Mouse (Mus musculus) CH12.LX (cell line): Measurements from ENCODE around the gene Bsdc1. TPM values are rescaled to one million over a fixed set of nuclear protein-coding genes. Genes with fewer than 3 reads are reported as not detected.

Experiments
- DNase-seq: peaks from one replicate; pipeline ENCODE4 v3.0.0-alpha.2; 2013; ENCODE audit errors: extremely low read depth
- H3K27ac ChIP-seq: 2 replicates; pipeline ENCODE4 v1.5.1; 2012; ENCODE audit warnings: low read depth, mild to moderate bottlenecking, control low read depth, moderate library complexity; ENCODE audit not compliant: insufficient read depth
- H3K27me3 ChIP-seq: replicated peaks from 2 replicates; pipeline ENCODE3; 2012; ENCODE audit warnings: inconsistent platforms
- H3K36me3 ChIP-seq, 2 experiments: replicated peaks in 1 of 2; 2 replicates each; pipeline versions ENCODE3 to v1.6.1; 2012; ENCODE audit warnings: inconsistent platforms in 1 of 2, low read length in 1 of 2, mild to moderate bottlenecking in 1 of 2, mixed read lengths in 1 of 2, moderate library complexity in 1 of 2; ENCODE audit not compliant: control insufficient read depth in 1 of 2, insufficient read depth in 1 of 2
- H3K4me1 ChIP-seq, 2 experiments: 2 replicates each; pipeline ENCODE4 v1.6.1; 2012; ENCODE audit warnings: inconsistent platforms in 1 of 2, moderate library complexity in 1 of 2; ENCODE audit not compliant: insufficient read depth in 2 of 2, control insufficient read depth in 1 of 2
- H3K4me2 ChIP-seq: 2 replicates; pipeline ENCODE4 v1.6.1; 2012; ENCODE audit warnings: low read depth, mild to moderate bottlenecking, control low read depth; ENCODE audit not compliant: poor library complexity, insufficient read depth, severe bottlenecking
- H3K4me3 ChIP-seq, 3 experiments: fragments of 150-350 bp in 1 of 3; sonication (generic) in 1 of 3; replicated peaks in 1 of 3; 2 replicates each; pipeline versions ENCODE3 to v1.5.1; 2011 to 2012; ENCODE audit warnings: low read depth in 2 of 3, low read length in 2 of 3, mild to moderate bottlenecking in 2 of 3, moderate library complexity in 2 of 3, control low read depth in 1 of 3, improper control_type of control experiment in 1 of 3, inconsistent platforms in 1 of 3, mixed read lengths in 1 of 3; ENCODE audit not compliant: poor library complexity in 1 of 3
- H3K79me2 ChIP-seq: replicated peaks from 2 replicates; pipeline ENCODE4 v1.6.1; 2012; ENCODE audit warnings: mild to moderate bottlenecking, moderate library complexity; ENCODE audit not compliant: control insufficient read depth, poor library complexity, insufficient read depth, severe bottlenecking; ENCODE audit errors: extremely low read depth
- H3K9ac ChIP-seq: 2 replicates; pipeline ENCODE4 v1.6.1; 2012; ENCODE audit warnings: low read depth, mild to moderate bottlenecking, control low read depth, moderate library complexity; ENCODE audit not compliant: insufficient read depth
- H3K9me3 ChIP-seq: replicated peaks from 2 replicates; pipeline ENCODE3; 2012; ENCODE audit warnings: low read length, inconsistent platforms, mixed read lengths
- BHLHE40 ChIP-seq: IDR thresholded peaks from 2 replicates; pipeline ENCODE4 v1.6.1; 2011; ENCODE audit warnings: mild to moderate bottlenecking, low read depth, low read length, improper control_type of control experiment
- CHD1 ChIP-seq: IDR thresholded peaks from 2 replicates; pipeline ENCODE4 v1.6.1; 2012; ENCODE audit warnings: low read depth, low read length, improper control_type of control experiment, inconsistent platforms
- CHD2 ChIP-seq: IDR thresholded peaks from 2 replicates; pipeline ENCODE4 v1.6.1; 2011; ENCODE audit warnings: low read length, improper control_type of control experiment
- CTCF ChIP-seq, 2 experiments: IDR thresholded peaks in 1 of 2; conservative IDR thresholded peaks in 1 of 2; 2 replicates each; pipeline ENCODE4 v1.5.1; 2011 to 2012; ENCODE audit warnings: low read depth in 2 of 2, low read length in 2 of 2, improper control_type of control experiment in 1 of 2, inconsistent platforms in 1 of 2, mild to moderate bottlenecking in 1 of 2, moderate library complexity in 1 of 2
- E2F4 ChIP-seq: IDR thresholded peaks from 2 replicates; pipeline ENCODE4 v1.6.1; 2011; ENCODE audit warnings: low read depth, low read length, improper control_type of control experiment; ENCODE audit not compliant: insufficient replicate concordance
- EP300 ChIP-seq: IDR thresholded peaks from 2 replicates; pipeline ENCODE4 v1.6.1; 2011; ENCODE audit warnings: low read length, improper control_type of control experiment
- HCFC1 ChIP-seq: IDR thresholded peaks from 2 replicates; pipeline ENCODE4 v1.6.1; 2012; ENCODE audit warnings: low read depth, mild to moderate bottlenecking, inconsistent platforms, low read length, improper control_type of control experiment
- JUN ChIP-seq: IDR thresholded peaks from 2 replicates; pipeline ENCODE4 v1.6.1; 2011; ENCODE audit warnings: low read depth, mild to moderate bottlenecking, low read length, improper control_type of control experiment, moderate library complexity; ENCODE audit not compliant: insufficient read depth
- JUND ChIP-seq: conservative IDR thresholded peaks from 2 replicates; pipeline ENCODE4 v1.6.1; 2011; ENCODE audit warnings: low read depth, low read length, improper control_type of control experiment
- MAZ ChIP-seq: IDR thresholded peaks from 2 replicates; pipeline ENCODE4 v1.6.1; 2012; ENCODE audit warnings: low read depth, mild to moderate bottlenecking, inconsistent platforms, low read length, improper control_type of control experiment, moderate library complexity
- MYC ChIP-seq: IDR thresholded peaks from 2 replicates; pipeline ENCODE4 v1.6.1; 2011; ENCODE audit warnings: low read depth, mild to moderate bottlenecking, improper control_type of control experiment, low read length
- NRF1 ChIP-seq: IDR thresholded peaks from 2 replicates; pipeline ENCODE4 v1.6.1; 2014; ENCODE audit warnings: low read depth, mild to moderate bottlenecking, inconsistent platforms, low read length, improper control_type of control experiment, moderate library complexity
- PAX5 ChIP-seq: IDR thresholded peaks from 2 replicates; pipeline ENCODE4 v1.6.1; 2012; ENCODE audit warnings: low read length, inconsistent platforms, mixed read lengths
- RCOR1 ChIP-seq: conservative IDR thresholded peaks from 2 replicates; pipeline ENCODE4 v1.6.1; 2012; ENCODE audit warnings: low read depth, mild to moderate bottlenecking, inconsistent platforms, low read length, improper control_type of control experiment
- SIN3A ChIP-seq: IDR thresholded peaks from 2 replicates; pipeline ENCODE4 v1.6.1; 2012; ENCODE audit warnings: low read length, improper control_type of control experiment, inconsistent platforms
- SMC3 ChIP-seq: IDR thresholded peaks from 2 replicates; pipeline ENCODE4 v1.6.1; 2011; ENCODE audit warnings: low read depth, low read length, improper control_type of control experiment
- UBTF ChIP-seq: IDR thresholded peaks from 2 replicates; pipeline ENCODE4 v1.6.1; 2012; ENCODE audit warnings: low read depth, mild to moderate bottlenecking, inconsistent platforms, low read length, improper control_type of control experiment, moderate library complexity
- ZKSCAN1 ChIP-seq: IDR thresholded peaks from 2 replicates; pipeline ENCODE4 v1.6.1; 2012; ENCODE audit warnings: low read depth, inconsistent platforms, low read length, improper control_type of control experiment, borderline replicate concordance
- ZNF384 ChIP-seq: IDR thresholded peaks from 2 replicates; pipeline ENCODE4 v1.6.1; 2012; ENCODE audit warnings: low read depth, low read length, improper control_type of control experiment, inconsistent platforms
- dilution Hi-C: fragments of 300-500 bp; cut with MboI; formaldehyde crosslinking; loops from 2 replicates; pipeline ENCODE4 v1.14.3; 2020; ENCODE audit warnings: low sequenced_read_pairs; ENCODE audit not compliant: extremely low pct_unique_long_range_greater_than_20kb, extremely low pct_ligation_motif_present
- in situ Hi-C: fragments of 300-500 bp; cut with MboI; formaldehyde crosslinking; loops from 3 replicates; pipeline ENCODE4 v1.14.3; 2019; ENCODE audit warnings: low sequenced_read_pairs, low pct_ligation_motif_present, low pct_unique_long_range_greater_than_20kb, mixed read lengths
- polyA plus RNA-seq: library from polyadenylated mRNA; unstranded; fragments of >175 nt; gene quantifications from 2 replicates; pipeline ENCODE4 v1.2.1, GENCODE M21; 2012; ENCODE audit warnings: low read depth; ENCODE audit not compliant: insufficient read length
- total RNA-seq, 2 experiments: library from RNA; depleted of rRNA; stranded (reverse); fragments of 300-350 nt in 1 of 2; fragments of >200 nt in 1 of 2; gene quantifications; 2 replicates each; pipeline ENCODE4 v1.2.3; 2012 to 2014

Gene Bsdc1
- total and polyA plus RNA-seq, 3 experiments: 16.1 to 20.6 (median 20.4) TPM

- Histone ChIP-seq H3K4me3 (no peak overlapping the region), H3K27me3 (no peaks in the 10 kb centered on the region), H3K79me2 (no peaks in the 10 kb centered on the region), H3K36me3 (no peaks in the 10 kb centered on the region), H3K4me2 (no peak overlapping the region), H3K4me1 (peaks cover 0 to 3% of the 10 kb centered on the region in 2 experiments; a peak in 1 of 4 replicates), H3K9me3 (no peaks in the 10 kb centered on the region), H3K27ac (no peak overlapping the region), H3K9ac (no peak overlapping the region)
- DNase-seq: no peak
- dilution Hi-C loops: no loop called here
- in situ Hi-C loops: no loop called here
- TF ChIP-seq ZKSCAN1 (no peak), HCFC1 (no peak), MAZ (no peak), E2F4 (no peak), CHD2 (no peak), JUN (no peak), CTCF (conservative IDR thresholded peaks at IDR 0.05 in 1 of 2, IDR thresholded peaks at IDR 0.05 in 1 of 2; ENCODE audit: low read depth in 2 of 2, low read length in 2 of 2) (no peak), BHLHE40 (no peak), NRF1 (no peak), SMC3 (no peak), EP300 (no peak), PAX5 (no peak)
These were observed 14.0 kb upstream of the Bsdc1 start for GRCm38 (mm10) chr4:129447360-129447759.

DNA sequence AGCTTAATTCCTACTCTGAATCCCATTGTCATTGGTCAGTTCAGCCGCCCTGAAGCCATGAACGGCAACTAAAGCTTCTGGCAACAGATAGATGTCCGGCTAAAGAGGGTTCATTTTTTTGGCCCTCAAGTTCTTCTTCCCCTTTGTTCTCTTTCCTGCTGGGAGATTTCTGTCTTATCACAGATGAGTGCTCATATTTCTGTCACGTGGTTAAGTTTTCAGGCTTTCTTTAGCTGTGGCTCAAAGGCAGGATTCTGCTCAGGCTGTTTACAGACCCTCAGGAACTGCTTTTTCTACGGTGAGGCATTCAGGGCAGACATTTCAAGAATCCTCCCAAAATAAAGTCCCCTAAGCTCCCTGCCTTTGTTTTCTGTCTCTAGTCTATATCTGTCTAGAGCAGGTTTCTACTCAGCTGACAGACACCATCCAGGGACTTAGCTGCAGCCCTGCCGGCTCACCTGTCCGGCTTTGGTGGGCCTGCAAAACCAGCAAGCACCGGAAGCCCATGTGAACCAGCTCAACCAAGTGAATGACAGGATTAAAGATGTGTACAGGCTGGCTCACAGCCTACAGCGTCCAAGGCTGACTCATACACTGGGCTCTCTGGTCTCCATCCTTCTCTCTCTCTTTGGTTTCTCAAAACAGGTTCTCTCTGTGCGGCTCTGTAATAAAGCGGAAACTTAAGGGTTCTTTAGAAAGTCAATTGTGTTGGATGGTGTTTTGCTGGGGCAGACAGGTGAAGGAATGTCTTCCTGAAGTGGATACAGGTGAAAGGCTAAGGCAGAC lies 13.4 kb upstream of the Bsdc1 start:
- Histone ChIP-seq H3K27me3 (no peaks in the 10 kb centered on the region), H3K4me1 (peaks cover 0 to 3% of the 10 kb centered on the region in 2 experiments; a peak in 1 of 4 replicates), H3K9ac (no peak overlapping the region), H3K79me2 (no peaks in the 10 kb centered on the region), H3K4me3 (no peak overlapping the region), H3K36me3 (no peaks in the 10 kb centered on the region), H3K4me2 (no peak overlapping the region), H3K9me3 (no peaks in the 10 kb centered on the region), H3K27ac (no peak overlapping the region)
- no peak for DNase-seq
- in situ Hi-C loops (no loop called here), dilution Hi-C loops (no loop called here)
- TF ChIP-seq MAZ: no peak
- no peak for TF ChIP-seq CHD1
- TF ChIP-seq ZNF384: no peak
- no peak for TF ChIP-seq UBTF
- TF ChIP-seq EP300: no peak
- no peak for TF ChIP-seq JUND
- no peak for TF ChIP-seq NRF1
- TF ChIP-seq SIN3A: no peak
- no peak for TF ChIP-seq MYC
- TF ChIP-seq CHD2: no peak
- TF ChIP-seq RCOR1: no peak
